Mouse (Mus musculus) kidney, postnatal 10 days (tissue): Measurements from ENCODE around the gene Prdx1.
"Not testable (repeated sequence)": the region's sequence is repeated elsewhere in the genome, so short reads cannot be mapped to it uniquely, and the experiment has no call there.

Source experiments
- DNase-seq: peaks from one replicate; pipeline ENCODE4 v3.0.0; 2021; ENCODE audit warnings: mixed read lengths

The Prdx1 gene

DNA sequence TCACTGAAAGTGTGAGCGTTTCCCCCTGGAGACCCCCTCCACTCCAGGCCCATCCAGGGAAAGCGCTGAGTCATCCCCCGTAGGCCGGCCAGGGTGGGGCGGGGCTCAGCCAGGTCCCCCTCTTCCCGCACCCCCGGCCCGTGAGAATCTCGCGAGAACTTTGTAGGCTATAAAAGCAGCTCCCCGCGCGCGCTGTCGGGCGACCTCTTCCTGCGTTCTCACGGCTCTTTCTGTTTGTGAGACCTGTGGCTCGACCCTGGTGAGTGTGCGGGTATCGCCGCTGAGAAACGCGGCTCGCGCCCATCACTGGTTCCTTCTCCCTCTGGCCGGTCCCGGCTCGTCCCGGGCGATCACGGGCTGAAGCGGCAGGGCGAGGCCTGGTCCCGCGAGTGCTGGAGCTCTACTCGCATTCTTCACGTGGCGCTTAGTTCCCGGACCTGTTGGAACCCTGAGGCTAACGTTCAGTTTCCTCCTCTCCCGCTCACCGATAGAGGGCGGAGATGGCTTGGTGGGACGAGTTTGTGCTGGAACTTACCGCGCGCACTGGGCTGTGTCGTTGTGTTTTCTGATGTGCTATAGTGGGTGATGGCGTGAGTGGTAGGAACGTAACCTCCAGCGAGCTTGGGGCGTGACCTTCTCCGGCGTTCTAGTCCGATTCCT is at the start of gene Prdx1:
Gene Prdx1, plus strand, starts transcription at position 143 of the 660 bp plus-strand sequence.
- peak; percentile 97 for DNase-seq

DNA sequence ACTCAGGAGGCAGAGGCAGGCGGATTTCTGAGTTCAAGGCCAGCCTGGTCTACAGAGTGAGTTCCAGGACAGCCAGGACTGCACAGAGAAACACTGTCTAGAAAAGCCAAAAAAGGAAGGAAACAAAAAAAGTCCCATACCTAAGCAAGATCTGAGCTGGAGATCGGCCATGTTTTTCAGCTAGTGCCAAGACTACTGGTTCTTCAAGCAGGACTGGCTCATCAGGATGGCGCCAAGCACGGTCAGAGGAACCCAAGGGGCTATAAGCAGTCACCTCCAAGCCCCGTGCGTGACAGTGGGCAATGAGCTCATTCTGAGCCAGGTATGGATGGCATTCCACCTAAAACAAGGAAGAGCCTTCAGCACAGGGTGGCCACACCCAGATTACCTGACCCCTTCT is 46.5 kb upstream of the Prdx1 start:
- DNase-seq, result no peak

DNA sequence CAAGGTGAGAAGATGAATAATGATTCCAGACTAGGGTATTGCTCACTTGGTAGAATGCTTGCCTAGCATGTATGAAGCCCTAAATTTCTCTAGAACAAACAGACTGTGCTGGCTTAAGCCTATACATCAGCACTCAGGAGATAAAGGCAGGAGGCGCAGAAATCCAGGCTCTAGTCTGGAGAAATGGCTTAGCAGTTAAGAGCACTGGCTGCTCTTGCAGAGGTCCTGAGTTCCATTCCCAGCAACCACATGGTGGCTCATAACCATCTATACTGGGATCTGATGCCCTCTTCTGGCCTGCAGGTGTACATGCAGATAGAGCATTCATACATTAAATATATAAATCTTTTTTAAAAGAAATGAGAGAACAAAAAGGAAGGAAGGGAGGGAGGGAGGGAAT is 43.3 kb upstream of the Prdx1 start:
- DNase-seq, result no peak

DNA sequence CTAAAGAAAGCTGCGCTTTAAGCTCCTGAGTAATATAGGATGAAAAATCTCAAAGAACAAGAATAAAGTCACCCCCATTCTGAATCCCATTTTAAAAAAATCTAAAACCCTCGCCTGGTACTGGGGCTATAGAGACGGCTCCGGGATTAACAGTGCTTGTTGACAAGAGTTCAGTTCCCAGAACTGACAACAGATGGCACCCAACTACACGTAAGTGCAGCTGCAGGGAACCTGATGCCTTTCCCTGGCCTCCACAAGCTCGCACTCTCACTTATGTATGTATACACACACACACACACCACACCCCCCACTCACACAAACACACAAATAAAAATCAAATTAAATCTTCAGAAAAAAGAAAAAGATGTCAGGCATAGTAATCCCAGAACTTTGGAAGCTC is 41.0 kb upstream of the Prdx1 start:
- peak; percentile 64 for DNase-seq

DNA sequence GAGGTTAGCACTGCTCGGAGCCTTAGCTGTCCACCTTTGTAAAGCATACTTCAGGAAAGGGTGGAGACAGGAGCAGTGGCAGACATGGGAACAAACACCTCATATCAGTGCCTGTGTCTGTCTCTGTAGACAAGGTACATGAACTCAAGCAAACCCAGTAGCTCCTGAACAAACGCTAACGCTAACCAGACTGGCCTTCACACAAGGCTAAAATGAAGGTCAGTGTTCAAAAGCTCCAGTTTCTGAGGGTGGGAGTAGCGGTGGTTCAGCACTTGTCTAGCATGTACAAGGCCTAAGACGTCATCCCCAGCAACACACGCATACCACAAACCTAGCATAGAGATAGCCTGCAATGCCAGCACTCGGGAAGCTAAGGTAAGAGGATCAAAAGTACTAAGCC is 39.7 kb upstream of the Prdx1 start:
- DNase-seq, result no peak

DNA sequence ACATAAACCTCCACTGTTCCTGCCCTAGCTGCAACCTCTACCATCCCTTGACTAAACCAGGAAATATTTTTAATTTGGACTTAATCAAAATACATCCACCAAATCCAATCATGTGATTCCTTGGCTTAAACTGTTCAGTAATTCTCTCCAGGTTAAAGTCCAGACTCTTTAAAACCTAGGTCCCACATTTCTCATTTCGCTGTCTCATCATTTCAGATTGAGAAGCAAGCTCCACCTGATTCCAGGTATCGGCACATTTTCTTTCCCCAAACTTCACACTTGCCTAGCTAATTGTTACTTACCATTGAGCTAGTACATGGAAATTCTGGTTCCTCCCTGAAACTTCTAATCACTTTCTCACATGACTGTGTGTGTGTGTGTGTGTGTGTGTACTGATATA is 35.9 kb upstream of the Prdx1 start:
- no peak for DNase-seq

DNA sequence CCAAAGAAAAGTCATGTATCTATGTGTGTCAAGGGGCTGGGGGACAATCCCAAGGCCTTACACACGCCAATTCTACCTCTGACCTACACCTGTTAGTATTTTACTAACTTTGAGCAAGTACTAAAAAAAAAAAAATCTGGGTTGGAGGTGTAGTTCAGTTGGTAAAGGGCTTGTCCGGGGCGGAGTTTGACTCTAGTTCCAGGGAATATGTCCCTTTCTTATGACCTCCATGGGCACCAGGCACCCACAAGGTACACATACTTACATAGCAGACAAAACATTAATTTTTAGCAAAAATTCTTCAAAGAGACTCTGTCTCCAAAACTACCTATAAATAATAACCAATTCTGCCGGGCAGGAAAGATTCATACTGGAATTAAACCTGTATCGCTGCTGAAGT is 35.0 kb upstream of the Prdx1 start:
- no peak for DNase-seq

DNA sequence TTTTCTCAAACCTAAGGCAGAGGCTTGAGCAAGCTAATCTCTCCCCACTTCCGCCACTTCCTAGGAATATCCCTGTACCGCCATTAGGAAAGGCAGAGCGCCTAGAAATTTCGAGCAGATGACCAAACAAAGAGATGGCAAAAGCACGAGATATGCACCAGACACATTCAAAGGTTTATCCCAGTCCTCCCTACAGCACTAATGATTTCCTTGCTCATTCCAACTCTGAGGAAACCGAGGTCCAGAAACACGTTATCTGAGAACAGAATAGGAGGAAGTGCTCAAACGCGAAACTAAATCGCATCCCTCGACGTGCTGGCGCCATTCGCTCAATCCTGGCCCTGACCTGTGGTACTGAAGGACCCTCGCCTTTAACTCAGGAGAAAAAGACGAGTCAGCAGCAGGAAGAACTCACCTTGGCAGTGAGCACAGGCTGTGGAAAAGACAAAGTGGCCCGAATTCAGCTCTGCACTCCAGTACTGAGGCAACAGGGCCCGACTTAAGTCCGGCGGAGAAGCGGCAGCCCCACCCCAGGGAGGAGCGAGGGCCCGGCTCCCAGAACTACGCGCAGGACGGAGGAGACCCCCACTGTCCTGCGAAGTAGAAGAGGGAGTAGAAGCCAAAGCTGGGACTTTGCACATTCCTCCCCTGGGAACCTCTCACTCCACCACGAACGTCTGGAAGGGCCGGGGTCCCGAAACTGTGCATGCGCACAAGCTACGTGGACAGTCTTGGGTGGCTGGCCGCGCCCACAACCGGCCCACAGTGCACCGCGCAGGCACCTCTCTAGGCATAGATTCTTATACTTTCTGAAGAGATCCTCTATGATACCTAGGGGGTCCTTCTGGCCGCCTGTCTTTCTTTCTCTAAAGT is 34.2 kb upstream of the Prdx1 start, which contains the start of gene Akr1a1:
Gene Akr1a1, minus strand, starts transcription at position 757 of the 873 bp plus-strand sequence.
- DNase-seq, result peak; percentile 96

DNA sequence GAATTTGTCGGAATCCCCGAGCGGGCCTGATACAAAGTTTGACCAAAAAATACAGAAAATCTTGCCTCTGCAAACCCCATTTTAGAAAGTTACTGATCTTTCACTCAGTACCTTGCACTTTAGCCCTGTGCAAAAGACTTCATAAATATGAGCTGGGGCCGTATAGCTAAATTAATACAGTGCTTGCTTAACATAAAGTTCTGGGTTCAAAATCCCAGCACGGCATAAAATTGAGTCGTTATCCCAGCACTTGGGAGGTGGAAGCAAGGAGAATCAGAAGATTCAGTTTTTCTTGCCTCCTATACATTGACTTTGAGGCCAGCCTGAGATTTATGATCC is 33.6 kb upstream of the Prdx1 start:
- DNase-seq, result no peak

DNA sequence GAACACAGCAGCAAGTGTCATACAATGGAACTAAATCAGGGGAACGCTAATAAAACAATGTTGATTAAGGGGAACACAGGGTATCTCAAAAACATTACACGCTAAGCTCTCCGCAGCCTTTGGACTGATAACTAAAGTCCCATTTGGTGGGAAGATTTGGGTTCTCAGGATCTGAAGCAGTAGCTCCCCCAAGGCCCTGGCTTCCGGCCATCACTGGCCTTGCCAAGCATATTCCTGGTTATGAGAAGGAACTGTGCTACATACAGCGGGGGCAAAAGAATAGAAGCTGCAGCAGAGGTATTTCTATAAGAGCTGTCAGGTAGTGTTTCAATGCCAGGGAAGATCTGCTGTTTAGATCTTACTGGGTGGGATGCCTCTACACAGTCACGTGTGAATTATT is 32.1 kb upstream of the Prdx1 start:
- peak; percentile 36 for DNase-seq

DNA sequence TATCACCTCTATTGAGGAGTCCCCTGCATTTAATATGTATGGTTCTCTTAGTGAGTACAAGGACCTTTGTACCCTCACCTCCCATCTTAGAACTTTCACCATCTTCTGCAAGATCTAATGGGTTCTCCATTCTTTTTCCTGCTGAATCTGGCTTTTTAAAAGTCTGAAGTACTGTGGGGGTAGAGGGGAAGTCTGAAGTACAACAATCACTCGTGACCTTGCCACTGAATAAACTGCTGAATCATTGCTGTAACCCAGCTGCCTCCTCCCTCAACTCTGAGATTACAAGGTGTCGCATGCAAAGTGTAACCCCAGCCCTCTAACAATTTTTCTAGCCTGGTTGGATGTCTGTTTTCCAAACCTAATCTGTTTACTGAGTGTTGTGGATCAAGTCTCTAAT is 30.2 kb upstream of the Prdx1 start:
- no peak for DNase-seq

DNA sequence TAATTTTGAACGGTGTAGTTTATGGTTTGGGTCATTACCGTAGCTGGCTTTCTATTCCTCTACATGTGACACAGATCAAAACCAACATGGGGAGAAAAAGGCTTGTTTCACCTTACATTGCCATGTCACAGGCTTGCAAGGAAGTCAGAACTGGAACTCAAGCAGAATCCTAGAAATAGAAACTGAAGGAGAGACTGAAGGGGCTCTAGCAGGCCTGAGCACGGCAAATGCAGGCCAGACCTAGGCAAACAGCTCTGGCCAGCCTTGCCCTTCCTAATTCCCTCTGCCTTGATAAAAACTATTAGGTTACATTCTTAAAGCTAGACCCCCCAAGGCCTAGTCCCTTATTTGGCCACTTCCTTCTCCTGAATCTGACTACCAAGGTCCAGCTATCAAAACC is 29.7 kb upstream of the Prdx1 start:
- no peak for DNase-seq

DNA sequence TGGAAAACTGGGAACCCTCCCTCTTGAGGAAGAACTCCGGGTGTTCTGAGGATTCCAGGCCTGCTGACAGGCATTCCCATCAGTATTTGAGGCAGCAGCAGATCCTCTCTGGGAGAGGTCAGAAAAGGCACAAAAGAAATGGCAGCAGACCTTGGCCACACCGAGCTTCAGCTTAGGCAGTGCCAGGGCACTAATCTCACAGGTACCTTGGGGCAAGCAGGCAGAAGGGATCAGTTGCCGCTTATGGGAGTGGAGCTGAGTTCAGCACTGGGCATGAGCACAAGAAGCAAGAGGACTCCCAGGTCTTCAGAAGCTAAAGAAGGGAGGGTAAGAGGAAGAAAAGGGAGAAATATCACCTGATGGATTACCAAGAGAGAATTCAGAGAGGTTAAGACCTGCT is 27.4 kb upstream of the Prdx1 start:
- DNase-seq, result no peak

DNA sequence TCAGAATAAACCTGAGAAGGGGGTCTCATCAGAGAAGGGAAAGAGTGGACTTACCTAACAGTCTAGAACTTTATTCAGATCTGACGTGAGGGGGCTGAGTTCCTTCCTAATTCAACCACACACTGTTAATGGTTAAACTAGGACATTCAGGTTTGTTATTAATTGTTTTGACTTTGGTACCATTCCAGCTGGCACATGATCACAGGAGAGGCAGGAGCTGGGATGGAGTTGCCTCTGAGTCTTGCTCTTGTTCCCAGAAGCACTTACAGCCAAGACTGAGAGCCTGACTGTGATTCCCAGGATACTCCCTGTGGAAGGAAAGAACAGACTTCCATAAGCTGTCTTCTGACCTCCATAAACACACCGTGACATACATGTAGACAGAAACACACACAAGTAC is 25.9 kb upstream of the Prdx1 start:
- DNase-seq, result peak; percentile 70

DNA sequence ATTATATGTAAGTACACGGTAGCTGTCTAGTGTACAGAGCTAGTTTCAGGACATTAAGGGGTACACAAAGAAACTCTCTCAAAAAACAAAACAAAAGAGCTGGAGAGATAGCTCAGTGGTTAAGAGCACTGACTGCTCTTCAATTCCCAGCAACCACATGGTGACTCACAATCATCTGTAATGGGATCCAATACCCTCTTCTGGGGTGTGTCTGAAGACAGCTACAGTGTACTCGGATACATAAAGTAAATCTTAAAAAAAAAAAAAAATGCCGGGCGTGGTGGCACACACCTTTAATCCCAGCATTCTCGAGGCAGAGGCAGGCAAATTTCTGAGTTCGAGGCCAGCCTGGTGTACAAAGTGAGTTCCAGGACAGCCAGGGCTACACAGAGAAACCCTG is 25.4 kb upstream of the Prdx1 start:
- not testable (repeated sequence) for DNase-seq

DNA sequence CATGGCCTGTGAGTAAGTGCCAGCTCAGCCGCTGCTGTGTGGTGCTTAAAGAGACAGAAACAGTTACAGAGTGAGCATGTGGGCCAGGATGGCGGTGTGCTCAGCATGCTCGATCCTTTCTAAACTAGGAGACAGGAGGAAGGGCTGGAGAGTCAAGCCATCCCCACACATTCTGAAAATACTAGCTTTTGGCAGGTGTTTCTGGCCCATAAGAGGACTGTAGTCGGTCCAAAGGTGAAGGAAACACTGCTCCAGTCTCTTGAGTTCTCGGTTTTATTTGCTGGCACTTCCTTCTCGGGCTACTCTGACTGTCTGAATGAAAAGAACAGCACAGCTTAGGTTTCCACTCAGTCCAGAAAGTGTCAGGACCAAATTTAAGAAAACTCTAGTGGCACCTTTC is 24.5 kb upstream of the Prdx1 start:
- DNase-seq, result no peak

DNA sequence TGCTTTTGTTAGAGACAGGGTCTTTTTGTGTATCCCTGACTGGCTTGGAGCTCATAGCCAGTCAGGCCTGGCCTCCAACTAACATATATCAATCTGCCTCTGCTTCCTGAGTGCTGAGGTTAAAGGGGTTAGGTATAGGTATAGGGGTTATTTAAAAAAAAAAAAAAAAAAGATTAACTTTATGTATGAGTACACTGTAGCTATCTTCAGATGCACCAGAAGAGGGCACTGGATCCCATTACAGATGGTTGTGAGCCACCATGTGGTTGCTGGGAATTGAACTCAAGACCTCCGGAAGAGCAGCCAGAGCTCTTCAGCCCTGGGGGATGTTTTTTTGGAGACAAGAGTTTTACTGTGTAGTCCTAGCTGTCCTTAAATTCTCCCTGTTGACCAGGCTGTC is 23.3 kb upstream of the Prdx1 start:
- DNase-seq, result no peak

DNA sequence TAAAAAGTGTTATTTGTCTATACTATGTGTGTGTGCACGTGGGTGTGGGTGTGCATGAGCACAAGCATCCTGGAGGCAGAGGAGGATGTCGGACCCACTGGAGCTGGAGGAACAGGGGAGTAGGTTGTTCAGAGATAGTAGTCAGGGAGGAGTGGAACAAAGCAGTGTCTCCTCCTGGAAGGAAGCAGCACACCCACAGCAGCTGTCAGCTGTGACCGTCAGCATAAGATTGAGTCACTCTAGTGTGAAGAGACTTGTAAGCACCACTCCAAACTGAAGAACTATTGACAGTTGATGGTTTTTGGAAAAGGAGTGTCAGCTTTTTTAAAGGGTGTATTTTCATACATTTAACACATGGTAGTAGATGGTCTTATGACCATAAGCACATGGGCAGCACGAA is 18.7 kb upstream of the Prdx1 start:
- no peak for DNase-seq

DNA sequence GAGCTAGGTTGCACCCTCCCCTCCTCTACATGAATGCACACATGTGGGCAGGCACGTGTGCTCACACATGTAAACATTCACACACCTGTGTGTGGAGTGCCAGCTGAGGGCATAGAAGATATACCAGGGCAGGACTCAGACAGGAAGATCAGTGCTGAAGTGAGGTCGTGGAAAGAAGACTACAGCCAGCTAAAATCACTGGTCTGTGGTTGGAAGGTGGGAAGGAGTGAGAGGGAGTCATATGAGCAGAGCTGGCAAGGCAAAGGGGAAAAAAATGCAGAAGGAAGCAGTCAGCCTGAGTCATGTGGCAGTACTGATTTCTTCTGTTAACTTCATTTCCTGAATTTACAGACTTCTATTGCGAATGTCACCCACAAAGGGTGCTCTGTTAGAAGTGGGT is 17.2 kb upstream of the Prdx1 start:
- DNase-seq, result no peak

DNA sequence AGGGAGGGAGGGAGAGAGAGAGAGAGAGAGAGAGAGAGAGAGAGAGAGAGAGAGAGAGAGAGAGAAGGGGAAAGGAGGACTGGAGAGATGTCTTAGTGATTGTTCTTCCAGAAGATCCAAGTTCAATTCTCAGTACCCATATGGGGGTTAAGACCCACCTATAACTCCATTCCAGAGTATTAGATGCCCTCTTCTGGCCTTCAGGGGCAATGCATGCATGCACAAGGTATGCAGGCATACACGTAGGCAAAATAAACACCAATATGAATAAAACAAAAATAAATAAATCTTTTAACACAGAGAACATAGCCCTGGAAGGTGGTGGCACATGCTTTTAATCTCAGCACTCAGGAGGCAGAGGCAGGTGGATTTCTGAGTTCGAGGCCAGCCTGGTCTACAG is 16.1 kb upstream of the Prdx1 start:
- peak; percentile 45 for DNase-seq

DNA sequence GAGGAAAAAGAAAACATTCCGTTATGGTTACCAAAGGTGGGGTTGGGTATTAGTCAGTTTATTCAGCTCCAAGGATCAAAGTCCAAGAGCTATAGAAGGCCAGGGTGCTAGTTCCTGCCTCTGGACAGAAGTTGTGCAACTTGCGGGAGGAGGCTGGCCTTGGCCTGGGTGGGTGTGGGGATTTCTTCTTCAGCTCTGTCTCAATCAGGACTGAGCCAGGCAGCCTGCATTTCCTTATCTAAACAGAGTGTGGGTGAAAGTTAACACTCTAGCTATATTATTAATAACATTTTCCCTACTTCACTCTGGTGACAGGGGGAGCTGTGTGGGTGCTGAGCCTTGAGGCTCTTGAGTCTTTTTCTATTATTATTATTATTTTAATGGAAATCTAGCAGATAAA is 12.6 kb upstream of the Prdx1 start:
- DNase-seq, result peak; percentile 52

DNA sequence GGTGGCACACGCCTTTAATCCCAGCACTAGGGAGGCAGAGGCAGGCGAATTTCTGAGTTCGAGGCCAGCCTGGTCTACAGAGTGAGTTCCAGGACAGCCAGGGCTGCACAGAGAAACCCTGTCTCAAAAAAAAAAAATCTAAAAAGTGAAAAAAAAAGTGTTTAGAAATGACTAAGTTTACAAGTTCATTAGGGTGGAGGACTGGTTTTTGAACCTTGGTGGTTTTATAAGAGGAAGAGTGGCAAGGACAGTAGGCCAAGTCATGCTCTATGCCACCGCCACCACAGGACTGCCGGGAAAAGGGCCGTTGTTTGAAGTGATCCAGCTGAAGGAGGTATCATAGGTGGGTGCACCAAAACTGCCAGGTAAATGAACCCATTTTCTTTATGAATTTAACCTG is 10.6 kb upstream of the Prdx1 start:
- DNase-seq, result not testable (repeated sequence)

DNA sequence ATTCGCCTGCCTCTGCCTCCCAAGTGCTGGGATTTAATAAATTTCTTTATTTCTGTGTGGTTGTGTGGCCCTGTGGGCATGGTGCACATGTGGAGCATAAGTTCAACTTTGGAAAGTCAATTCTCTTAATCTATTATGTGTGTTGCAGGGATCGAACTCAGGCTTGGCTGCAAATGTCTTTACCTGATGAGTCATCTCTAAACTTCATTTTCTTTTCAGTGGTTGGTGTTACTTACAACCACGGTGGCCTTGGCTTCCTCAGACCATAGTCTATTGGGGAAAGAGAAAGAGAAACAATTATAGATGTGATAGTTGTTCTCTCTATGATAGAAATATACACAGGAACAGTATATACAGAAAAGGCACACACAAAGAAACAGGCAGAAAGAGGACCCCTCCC is 9.3 kb upstream of the Prdx1 start:
- no peak for DNase-seq

DNA sequence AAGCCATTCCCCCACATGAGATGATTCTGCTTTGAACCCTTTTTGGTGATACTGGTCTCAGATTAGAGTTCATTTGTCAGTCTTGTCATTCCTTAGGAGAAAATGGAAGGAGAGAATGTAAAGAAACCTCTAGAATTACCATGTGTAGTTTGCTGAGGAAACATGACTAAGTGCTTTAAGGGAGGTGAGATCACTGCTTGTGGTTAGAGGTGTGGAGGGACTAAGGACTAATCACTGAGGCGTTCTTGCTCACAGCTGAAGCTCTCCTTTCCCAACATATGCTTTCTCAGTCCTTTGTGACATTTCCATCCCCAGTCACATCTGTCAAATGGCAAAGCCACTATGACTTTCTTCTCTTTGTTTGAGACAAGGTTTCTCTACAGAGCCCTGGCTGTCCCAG is 7.5 kb upstream of the Prdx1 start:
- DNase-seq, result no peak

DNA sequence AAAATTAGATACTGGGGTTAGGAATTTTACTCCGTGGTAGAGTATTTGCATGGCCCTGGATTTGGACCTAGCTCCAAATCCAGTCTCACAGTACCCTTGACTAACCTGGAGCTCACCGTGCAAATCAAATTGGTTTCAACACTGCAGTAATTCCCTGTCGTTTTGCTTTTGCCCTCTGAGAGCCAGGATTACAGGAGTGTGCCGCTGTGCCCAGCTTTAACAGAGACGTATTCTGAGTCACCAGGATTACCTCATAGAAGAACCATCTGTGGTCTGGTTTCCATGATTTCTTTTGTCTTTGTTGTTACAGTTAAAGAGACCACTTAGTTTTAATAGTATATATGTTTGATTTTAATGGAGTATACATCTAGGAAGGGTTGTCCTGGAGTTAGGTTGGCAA is 6.2 kb upstream of the Prdx1 start:
- DNase-seq, result no peak
